In genomic region chr9:66270038-66270437, GRCm38 (mm10) we compare ENCODE assay signal across 15 mouse cellular contexts.
A peak's percentile ranks its signal among the peaks of the same experiment; 100 is the strongest.
DNase-seq lines count a peak whose midpoint lies in the region; ATAC-seq and TF ChIP-seq lines count a peak whose summit lies in the region.
"Had no signal": no experiment of that assay in that cellular context is flagged by ENCODE, and none has a peak within 500 bp of the region (broad histone marks: within the 10 kb centered on the region; RNA-seq: fewer than 3 reads in every experiment).

No protein-coding gene starts in this region.

- H3K9me3 ChIP-seq in CH12.LX (replicated peaks; ENCODE audit: low read length), result no peaks in the 10 kb centered on the region
- no peaks in the 10 kb centered on the region for H3K9me3 ChIP-seq in forebrain, embryonic 14.5 days (replicated peaks; ENCODE audit: control insufficient read depth, low read length)
- no peaks in the 10 kb centered on the region for H3K9me3 ChIP-seq in hindbrain, embryonic 13.5 days
- H3K9me3 ChIP-seq: limb, embryonic 15.5 days had no signal

- 0 out of 2 replicates have a peak, but pooled peaks have one; percentile 12 for TF ChIP-seq EP300 in CH12.LX (IDR thresholded peaks at IDR 0.05; ENCODE audit: low read length)

- TF ChIP-seq POLR2A in CH12.LX (IDR thresholded peaks at IDR 0.05; ENCODE audit: low read depth, low read length), result no peak

- 70% methylated on average over 4 of the region's 4 CpGs for WGBS in forebrain, embryonic 14.5 days
- 74% methylated on average over 4 of the region's 4 CpGs for WGBS in hindbrain, embryonic 13.5 days

- no peak for ATAC-seq in forebrain, embryonic 14.5 days
- ATAC-seq in hindbrain, embryonic 13.5 days (ENCODE audit: low FRiP score), result no peak

- DNase-seq in gastrocnemius, postnatal 25 days, result peak; percentile 48
- no peak for DNase-seq in gastrocnemius, postnatal 14 days
- DNase-seq in kidney, adult 9 months, result peak; percentile 38
- DNase-seq in kidney, adult 8-10 months, result no peak
- no peak for DNase-seq in CH12.LX (ENCODE audit: extremely low read depth)
- DNase-seq in heart, postnatal 10 days, result peak; percentile 43 to 53
- DNase-seq in forebrain, embryonic 14.5 days (ENCODE audit: low spot score), result no peak
- DNase-seq: adrenal gland, adult 8-10 months; cerebellum, adult 9-10 months; lung, embryonic 14.5 days; midbrain, embryonic 14.5 days; right cerebral cortex, postnatal 14 days; thymus, adult 18-20 months had no signal

- H3K9ac ChIP-seq in CH12.LX (ENCODE audit: insufficient read depth, low read depth), result no peak overlapping the region
- H3K9ac ChIP-seq in forebrain, embryonic 14.5 days (ENCODE audit: low read length), result no peak overlapping the region
- no peak overlapping the region for H3K9ac ChIP-seq in hindbrain, embryonic 13.5 days
- H3K9ac ChIP-seq: limb, embryonic 15.5 days; lung, embryonic 14.5 days had no signal

- no peak for TF ChIP-seq RAD21 in CH12.LX (IDR thresholded peaks at IDR 0.05; ENCODE audit: low read depth, low read length)

- no peak for TF ChIP-seq CTCF in CH12.LX (conservative IDR thresholded peaks at IDR 0.05 in 1 of 2, IDR thresholded peaks at IDR 0.05 in 1 of 2; ENCODE audit: low read depth in 2 of 2, low read length in 2 of 2)

- in situ Hi-C loops in CH12.LX (cut with MboI; ENCODE audit: low pct_ligation_motif_present, low pct_unique_long_range_greater_than_20kb, low sequenced_read_pairs), result no loop called here

- H3K27me3 ChIP-seq in CH12.LX (replicated peaks), result no peaks in the 10 kb centered on the region
- no peaks in the 10 kb centered on the region for H3K27me3 ChIP-seq in forebrain, embryonic 14.5 days (replicated peaks; ENCODE audit: control insufficient read depth, insufficient read depth, low read length)
- peaks cover 14% of the 10 kb centered on the region; the same call in 1 of the 2 replicates for H3K27me3 ChIP-seq in hindbrain, embryonic 13.5 days
- H3K27me3 ChIP-seq: limb, embryonic 15.5 days had no signal

- H3K4me1 ChIP-seq in CH12.LX (ENCODE audit: control insufficient read depth in 1 of 2, insufficient read depth in 2 of 2), result peaks cover 39 to 94% of the 10 kb centered on the region in 2 experiments
- H3K4me1 ChIP-seq in forebrain, embryonic 14.5 days (ENCODE audit: control insufficient read depth, insufficient read depth, low read length), result peaks cover 7% of the 10 kb centered on the region
- peaks cover 7% of the 10 kb centered on the region; the same call in 1 of the 2 replicates for H3K4me1 ChIP-seq in hindbrain, embryonic 13.5 days (replicated peaks)

- no peak overlapping the region for H3K27ac ChIP-seq in CH12.LX (ENCODE audit: insufficient read depth, low read depth)
- H3K27ac ChIP-seq in forebrain, embryonic 14.5 days (ENCODE audit: low read depth, low read length), result no peak overlapping the region
- no peak overlapping the region for H3K27ac ChIP-seq in hindbrain, embryonic 13.5 days
- H3K27ac ChIP-seq: limb, embryonic 15.5 days had no signal

- dilution Hi-C loops in CH12.LX (cut with MboI; ENCODE audit: extremely low pct_ligation_motif_present, extremely low pct_unique_long_range_greater_than_20kb, low sequenced_read_pairs), result no loop called here

- H3K4me3 ChIP-seq in CH12.LX (replicated peaks in 1 of 3; ENCODE audit: low read depth in 2 of 3, low read length in 2 of 3, poor library complexity in 1 of 3), result no peak overlapping the region
- no peak overlapping the region for H3K4me3 ChIP-seq in forebrain, embryonic 14.5 days (ENCODE audit: low read depth, low read length)
- no peak overlapping the region for H3K4me3 ChIP-seq in hindbrain, embryonic 13.5 days
- H3K4me3 ChIP-seq: limb, embryonic 15.5 days had no signal

- H3K4me2 ChIP-seq in CH12.LX (ENCODE audit: insufficient read depth, low read depth, poor library complexity, severe bottlenecking), result no peak overlapping the region
- no peak overlapping the region for H3K4me2 ChIP-seq in forebrain, embryonic 14.5 days (ENCODE audit: low read length)
- no peak overlapping the region for H3K4me2 ChIP-seq in hindbrain, embryonic 13.5 days
- H3K4me2 ChIP-seq: limb, embryonic 15.5 days; lung, embryonic 14.5 days had no signal

- no peaks in the 10 kb centered on the region for H3K79me2 ChIP-seq in CH12.LX (replicated peaks; ENCODE audit: control insufficient read depth, extremely low read depth, insufficient read depth, poor library complexity, severe bottlenecking)

- intact Hi-C loops in gastrocnemius, postnatal 14 days (cut with DNase I; ENCODE audit: low total_unique reads), result no loop called here
- intact Hi-C loops in heart, postnatal 10 days (cut with DNase I), result no loop called here

- H3K36me3 ChIP-seq in CH12.LX (replicated peaks in 1 of 2; ENCODE audit: control insufficient read depth in 1 of 2, insufficient read depth in 1 of 2, low read length in 1 of 2), result peaks cover 0 to 29% of the 10 kb centered on the region in 2 experiments
- H3K36me3 ChIP-seq in forebrain, embryonic 14.5 days (ENCODE audit: control insufficient read depth, insufficient read depth, low read length), result no peaks in the 10 kb centered on the region
- no peaks in the 10 kb centered on the region for H3K36me3 ChIP-seq in hindbrain, embryonic 13.5 days
- H3K36me3 ChIP-seq: limb, embryonic 15.5 days had no signal

TF ChIP-seq in CH12.LX, 34 proteins besides CTCF, POLR2A, EP300 and RAD21:
- TF ChIP-seq PAX5 (IDR thresholded peaks at IDR 0.05; ENCODE audit: low read length) (no peak), KAT2A (IDR thresholded peaks at IDR 0.05; ENCODE audit: insufficient replicate concordance, low read length) (no peak), BHLHE40 (IDR thresholded peaks at IDR 0.05; ENCODE audit: low read depth, low read length) (0 out of 2 replicates have a peak, but pooled peaks have one; percentile 15), ZNF384 (IDR thresholded peaks at IDR 0.05; ENCODE audit: low read depth, low read length) (no peak), MYC (IDR thresholded peaks at IDR 0.05; ENCODE audit: low read depth, low read length) (no peak), E2F4 (IDR thresholded peaks at IDR 0.05; ENCODE audit: insufficient replicate concordance, low read depth, low read length) (no peak)

Comparison
In these comparisons a context has a peak if more than half of its experiments do, and no peak if none do; other contexts are left out.
1. DNase-seq: peak in gastrocnemius, postnatal 25 days (single experiment), kidney, adult 9 months (single experiment) and heart, postnatal 10 days (2 of 2); none in gastrocnemius, postnatal 14 days (single experiment), kidney, adult 8-10 months (0 of 2), CH12.LX (single experiment) and forebrain, embryonic 14.5 days (single experiment).